Mouse (Mus musculus): Measurements from ENCODE around the gene Lrig2. TPM values are rescaled to one million over a fixed set of nuclear protein-coding genes. Genes with fewer than 3 reads are reported as not detected.
A peak's percentile ranks its signal among the peaks of the same experiment; 100 is the strongest.

The Lrig2 gene
- total and polyA plus RNA-seq, 2 experiments from 2014 or later, result 20.2 to 50.1 TPM

DNA sequence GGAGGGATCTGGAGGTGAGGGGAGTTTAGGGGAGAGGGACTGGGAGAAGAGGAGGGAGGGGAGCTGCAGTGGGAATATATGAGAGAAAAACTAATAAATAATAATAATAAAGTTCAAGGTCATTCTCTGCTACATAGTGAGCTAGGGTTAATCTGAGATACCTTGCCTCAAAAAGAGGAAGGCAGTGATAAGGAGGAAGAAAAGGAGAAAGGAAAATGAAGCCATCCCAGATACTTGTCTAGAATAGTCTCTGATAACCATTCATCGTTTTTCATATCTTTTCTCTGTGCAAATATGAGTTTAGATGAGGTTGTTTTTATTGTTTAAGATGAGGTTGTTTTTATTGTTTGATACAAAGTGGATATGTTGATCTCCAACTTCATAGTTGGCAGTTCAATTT, 13.3 kb upstream of the Lrig2 start:
- Histone ChIP-seq H3K4me1 (ENCODE audit: insufficient read depth, low read length) (no peaks in the 10 kb centered on the region), H3K9ac (replicated peaks; ENCODE audit: low read length, poor library complexity, severe bottlenecking) (no peak overlapping the region), H3K27ac (ENCODE audit: low read depth, low read length) (no peak overlapping the region), H3K4me2 (ENCODE audit: low read depth, low read length, poor library complexity, severe bottlenecking) (no peak overlapping the region), H3K36me3 (ENCODE audit: insufficient read depth, low read length) (no peaks in the 10 kb centered on the region), H3K9me3 (ENCODE audit: low read length) (no peaks in the 10 kb centered on the region), H3K27me3 (ENCODE audit: insufficient read depth, low read length) (no peaks in the 10 kb centered on the region), H3K4me3 (ENCODE audit: low read depth, low read length) (no peak overlapping the region)
- no peak for ATAC-seq (ENCODE audit: low FRiP score)
- DNase-seq (ENCODE audit: low spot score), result no peak
- no peak for TF ChIP-seq CTCF (IDR thresholded peaks at IDR 0.05)
- WGBS, result 71% methylated on average over 1 of the region's 1 CpGs

- DNase-seq (ENCODE audit: low spot score) (no peak), ATAC-seq (ENCODE audit: low FRiP score) (no peak)
- WGBS, result 69% methylated on average over 4 of the region's 4 CpGs
- Histone ChIP-seq H3K4me1 (ENCODE audit: insufficient read depth, low read length) (no peaks in the 10 kb centered on the region), H3K4me3 (ENCODE audit: low read depth, low read length) (no peak overlapping the region), H3K27ac (ENCODE audit: low read depth, low read length) (no peak overlapping the region), H3K9me3 (ENCODE audit: low read length) (no peaks in the 10 kb centered on the region), H3K4me2 (ENCODE audit: low read depth, low read length, poor library complexity, severe bottlenecking) (no peak overlapping the region), H3K9ac (replicated peaks; ENCODE audit: low read length, poor library complexity, severe bottlenecking) (no peak overlapping the region), H3K36me3 (ENCODE audit: insufficient read depth, low read length) (no peaks in the 10 kb centered on the region), H3K27me3 (ENCODE audit: insufficient read depth, low read length) (no peaks in the 10 kb centered on the region)
- TF ChIP-seq CTCF (IDR thresholded peaks at IDR 0.05), result no peak
These were observed 11.7 kb upstream of the Lrig2 start for GRCm38 (mm10) chr3:104523333-104523871.

GRCm38 (mm10) chr3:104521341-104521924, 9.7 kb upstream of the Lrig2 start:
- DNase-seq (ENCODE audit: low spot score), result no peak
- WGBS, result 47% methylated on average over 3 of the region's 3 CpGs
- Histone ChIP-seq H3K27me3 (ENCODE audit: insufficient read depth, low read length) (no peaks in the 10 kb centered on the region), H3K4me2 (ENCODE audit: low read depth, low read length, poor library complexity, severe bottlenecking) (no peak overlapping the region), H3K9me3 (ENCODE audit: low read length) (no peaks in the 10 kb centered on the region), H3K4me3 (ENCODE audit: low read depth, low read length) (no peak overlapping the region), H3K27ac (ENCODE audit: low read depth, low read length) (no peak overlapping the region), H3K9ac (replicated peaks; ENCODE audit: low read length, poor library complexity, severe bottlenecking) (no peak overlapping the region), H3K36me3 (ENCODE audit: insufficient read depth, low read length) (no peaks in the 10 kb centered on the region), H3K4me1 (ENCODE audit: insufficient read depth, low read length) (no peaks in the 10 kb centered on the region)
- ATAC-seq (ENCODE audit: low FRiP score), result no peak
- no peak for TF ChIP-seq CTCF (IDR thresholded peaks at IDR 0.05)

DNA sequence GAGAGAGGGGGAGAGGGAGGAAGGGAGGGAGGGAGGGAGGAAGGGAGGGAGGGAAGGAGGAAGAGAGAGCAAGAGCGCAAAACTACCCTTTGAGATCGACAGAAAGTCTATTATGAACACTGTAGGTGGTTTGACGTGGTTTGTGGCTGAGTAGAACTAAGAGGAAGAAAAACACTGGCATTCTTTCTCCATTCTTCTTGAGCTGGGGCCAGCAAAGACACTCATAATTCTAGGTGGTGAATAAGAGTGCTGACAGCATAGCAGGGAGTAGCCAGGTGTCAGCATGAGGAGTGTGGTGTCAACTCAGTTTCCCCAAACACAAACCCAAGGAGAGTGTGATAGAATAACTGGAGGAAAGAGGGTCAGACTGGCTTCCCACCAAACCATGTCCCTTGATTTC, 8.8 kb upstream of the Lrig2 start:
- Histone ChIP-seq H3K4me2 (ENCODE audit: low read depth, low read length, poor library complexity, severe bottlenecking) (no peak overlapping the region), H3K4me1 (ENCODE audit: insufficient read depth, low read length) (no peaks in the 10 kb centered on the region), H3K27me3 (ENCODE audit: insufficient read depth, low read length) (no peaks in the 10 kb centered on the region), H3K27ac (ENCODE audit: low read depth, low read length) (no peak overlapping the region), H3K4me3 (ENCODE audit: low read depth, low read length) (no peak overlapping the region), H3K9ac (replicated peaks; ENCODE audit: low read length, poor library complexity, severe bottlenecking) (no peak overlapping the region), H3K9me3 (ENCODE audit: low read length) (no peaks in the 10 kb centered on the region), H3K36me3 (ENCODE audit: insufficient read depth, low read length) (no peaks in the 10 kb centered on the region)
- ATAC-seq (ENCODE audit: low FRiP score), result no peak
- no peak for DNase-seq (ENCODE audit: low spot score)
- no peak for TF ChIP-seq CTCF (IDR thresholded peaks at IDR 0.05)
- WGBS, result 81% methylated on average over 3 of the region's 3 CpGs

DNA sequence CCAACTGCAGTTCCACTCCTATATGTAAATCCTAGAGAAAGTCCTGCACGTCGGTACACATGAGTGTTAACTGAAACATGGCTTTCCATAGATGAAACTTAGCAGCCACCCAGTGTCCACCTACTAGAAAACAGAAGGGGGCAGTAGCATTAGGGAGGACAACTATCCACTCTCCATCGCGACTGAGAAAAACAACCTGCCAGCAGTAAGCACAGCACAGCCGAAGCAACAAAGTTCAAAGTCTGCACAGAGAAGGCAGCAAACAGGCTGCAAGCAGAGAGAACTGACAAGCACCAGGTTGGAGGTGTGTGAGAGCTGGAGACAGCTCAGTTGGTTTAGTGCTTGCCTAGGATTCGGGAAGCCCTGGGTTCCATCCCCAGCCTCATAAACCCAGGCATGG, 7.2 kb upstream of the Lrig2 start:
- Histone ChIP-seq H3K27me3 (ENCODE audit: insufficient read depth, low read length) (no peaks in the 10 kb centered on the region), H3K36me3 (ENCODE audit: insufficient read depth, low read length) (no peaks in the 10 kb centered on the region), H3K4me1 (ENCODE audit: insufficient read depth, low read length) (no peaks in the 10 kb centered on the region), H3K4me2 (ENCODE audit: low read depth, low read length, poor library complexity, severe bottlenecking) (no peak overlapping the region), H3K9me3 (ENCODE audit: low read length) (no peaks in the 10 kb centered on the region), H3K27ac (ENCODE audit: low read depth, low read length) (no peak overlapping the region), H3K9ac (replicated peaks; ENCODE audit: low read length, poor library complexity, severe bottlenecking) (no peak overlapping the region), H3K4me3 (ENCODE audit: low read depth, low read length) (no peak overlapping the region)
- 72% methylated on average over 6 of the region's 6 CpGs for WGBS
- peak; percentile 25; the same call in 1 of the 2 replicates for TF ChIP-seq CTCF (IDR thresholded peaks at IDR 0.05)
- no peak for DNase-seq (ENCODE audit: low spot score)
- ATAC-seq (ENCODE audit: low FRiP score), result no peak

GRCm38 (mm10) chr3:104518411-104518810, 6.7 kb upstream of the Lrig2 start:
- no peak for DNase-seq (ENCODE audit: low spot score)
- no peaks in the 10 kb centered on the region for H3K4me1 ChIP-seq (ENCODE audit: insufficient read depth, low read length)
- no peak for ATAC-seq (ENCODE audit: low FRiP score)
- H3K27ac ChIP-seq (ENCODE audit: low read depth, low read length), result no peak overlapping the region
- no peak for TF ChIP-seq CTCF (IDR thresholded peaks at IDR 0.05)
- H3K9ac ChIP-seq (replicated peaks; ENCODE audit: low read length, poor library complexity, severe bottlenecking), result no peak overlapping the region
- no peaks in the 10 kb centered on the region for H3K27me3 ChIP-seq (ENCODE audit: insufficient read depth, low read length)
- H3K9me3 ChIP-seq (ENCODE audit: low read length), result no peaks in the 10 kb centered on the region
- WGBS, result 91% methylated on average over 3 of the region's 3 CpGs
- H3K4me2 ChIP-seq (ENCODE audit: low read depth, low read length, poor library complexity, severe bottlenecking), result no peak overlapping the region
- no peaks in the 10 kb centered on the region for H3K36me3 ChIP-seq (ENCODE audit: insufficient read depth, low read length)
- H3K4me3 ChIP-seq (ENCODE audit: low read depth, low read length), result no peak overlapping the region
